ENCODE assay signal across 26 mouse cellular contexts in genomic region chr9:116817196-116817595, GRCm38 (mm10).
"Had no signal": no experiment of that assay in that cellular context is flagged by ENCODE, and none has a peak within 500 bp of the region (broad histone marks: within the 10 kb centered on the region; RNA-seq: fewer than 3 reads in every experiment).

No protein-coding gene starts in this region.

- H3K4me1 ChIP-seq: heart, embryonic 15.5 days had no signal

- DNase-seq: gastrocnemius, adult 2 months; gastrocnemius, postnatal 10 days; gastrocnemius, postnatal 25 days; heart, adult 2 months; heart, postnatal 14 days; heart, postnatal 36 days; kidney, adult 11 months; kidney, adult 2 months; kidney, adult 9 months; kidney, postnatal 14 days; kidney, postnatal 36 days; layer of hippocampus, adult 9-11 months; layer of hippocampus, postnatal 36 days; left cerebral cortex, postnatal 4 days had no signal

- H3K36me3 ChIP-seq: heart, embryonic 15.5 days; hindbrain, embryonic 13.5 days; hindbrain, embryonic 15.5 days; liver, embryonic 15.5 days had no signal

- H3K4me2 ChIP-seq: heart, embryonic 11.5 days; heart, embryonic 13.5 days; heart, embryonic 15.5 days; hindbrain, embryonic 13.5 days; hindbrain, embryonic 15.5 days; kidney, embryonic 15.5 days; limb, embryonic 13.5 days; limb, embryonic 15.5 days; liver, embryonic 15.5 days had no signal

- H3K27ac ChIP-seq: gastrocnemius, adult 2 months; heart, adult 2 months; heart, embryonic 13.5 days; heart, embryonic 15.5 days; hindbrain, embryonic 13.5 days; hindbrain, embryonic 15.5 days; hindbrain, postnatal 0 days; kidney, embryonic 15.5 days; kidney, postnatal 0 days; limb, embryonic 13.5 days; limb, embryonic 15.5 days; liver, embryonic 15.5 days had no signal

- H3K4me3 ChIP-seq: gastrocnemius, adult 2 months; heart, adult 2 months; heart, embryonic 13.5 days; heart, embryonic 15.5 days; hindbrain, embryonic 13.5 days; hindbrain, embryonic 15.5 days; kidney, embryonic 15.5 days; limb, embryonic 13.5 days; limb, embryonic 15.5 days; liver, embryonic 15.5 days had no signal

- H3K27me3 ChIP-seq: heart, embryonic 13.5 days; heart, embryonic 15.5 days; hindbrain, embryonic 13.5 days; hindbrain, embryonic 15.5 days; kidney, embryonic 15.5 days; limb, embryonic 13.5 days; limb, embryonic 15.5 days; liver, embryonic 15.5 days had no signal

- H3K9ac ChIP-seq: heart, embryonic 13.5 days; heart, embryonic 15.5 days; hindbrain, embryonic 13.5 days; hindbrain, embryonic 15.5 days; kidney, embryonic 15.5 days; limb, embryonic 13.5 days; limb, embryonic 15.5 days; liver, embryonic 15.5 days had no signal

- ATAC-seq: hindbrain, postnatal 0 days; intestine, embryonic 16.5 days had no signal

- H3K9me3 ChIP-seq: heart, embryonic 13.5 days; heart, embryonic 15.5 days; hindbrain, embryonic 13.5 days; hindbrain, embryonic 15.5 days; kidney, embryonic 15.5 days; limb, embryonic 13.5 days; limb, embryonic 15.5 days; liver, embryonic 15.5 days had no signal
